Mouse (Mus musculus) intestine, embryonic 14.5 days (tissue): ENCODE data around the gene Iqgap1. TPM values are rescaled to one million over a fixed set of nuclear protein-coding genes. Genes with fewer than 3 reads are reported as not detected.

Source experiments
- ATAC-seq: fragments of 200-750 bp; cut with Nextera tagmentation; replicated peaks from 2 replicates; pipeline ENCODE4 v1.8.0; 2017; ENCODE audit warnings: low read depth, moderate number of reproducible peaks, moderate TSS enrichment, moderate library complexity; ENCODE audit not compliant: low FRiP score, low TSS enrichment
- DNase-seq: peaks from one replicate; pipeline ENCODE4 v3.0.0-alpha.2; 2018; ENCODE audit warnings: low spot score
- H3K27ac ChIP-seq: fragments of 300-500 bp; sonication (generic); 2 replicates; pipeline ENCODE4 v1.5.1; 2014; ENCODE audit warnings: low read depth, mild to moderate bottlenecking, control low read depth
- H3K27me3 ChIP-seq: fragments of 300-500 bp; sonication (generic); replicated peaks from 2 replicates; pipeline ENCODE4 v1.6.1; 2014; ENCODE audit warnings: low read length, control low read depth; ENCODE audit not compliant: control insufficient read depth, insufficient read depth
- H3K36me3 ChIP-seq: fragments of 300-500 bp; sonication (generic); 2 replicates; pipeline ENCODE4 v1.6.1; 2014; ENCODE audit warnings: low read length, control low read depth; ENCODE audit not compliant: control insufficient read depth, insufficient read depth
- H3K4me1 ChIP-seq: fragments of 300-500 bp; sonication (generic); replicated peaks from 2 replicates; pipeline ENCODE4 v1.6.1; 2014; ENCODE audit warnings: low read length, control low read depth, mixed read lengths; ENCODE audit not compliant: control insufficient read depth, insufficient read depth
- H3K4me2 ChIP-seq: fragments of 300-500 bp; sonication (generic); 2 replicates; pipeline ENCODE4 v1.6.1; 2014; ENCODE audit warnings: low read length
- H3K4me3 ChIP-seq: fragments of 300-500 bp; sonication (generic); 2 replicates; pipeline ENCODE4 v1.5.1; 2014; ENCODE audit warnings: low read depth, low read length, control low read depth, mixed read lengths
- H3K9ac ChIP-seq: fragments of 300-500 bp; sonication (generic); 2 replicates; pipeline ENCODE4 v1.6.1; 2014; ENCODE audit warnings: mild to moderate bottlenecking, low read length
- H3K9me3 ChIP-seq: fragments of 300-500 bp; sonication (generic); 2 replicates; pipeline ENCODE4 v1.6.1; 2016; ENCODE audit warnings: low read length, control low read depth; ENCODE audit not compliant: control insufficient read depth
- WGBS: fragments of 180-500 bp; shearing (Covaris S2); extraction: QIAGEN DNeasy Blood & Tissue Kit; methylation state at CpG from one replicate; pipeline ENCODE4 v1.1.7; 2014; 5-methylcytosine and 5-hydroxymethylcytosine counted together
- polyA plus RNA-seq: library from polyadenylated mRNA; unstranded; fragments of >200 nt; fragmentation: Nextera tagmentation; extraction: Ambion mirVana; gene quantifications from 2 replicates; pipeline ENCODE4 v1.2.1, GENCODE M21; 2014

Gene Iqgap1
- polyA plus RNA-seq, 1 experiment from 2014 or later, result 81.7 TPM

DNA sequence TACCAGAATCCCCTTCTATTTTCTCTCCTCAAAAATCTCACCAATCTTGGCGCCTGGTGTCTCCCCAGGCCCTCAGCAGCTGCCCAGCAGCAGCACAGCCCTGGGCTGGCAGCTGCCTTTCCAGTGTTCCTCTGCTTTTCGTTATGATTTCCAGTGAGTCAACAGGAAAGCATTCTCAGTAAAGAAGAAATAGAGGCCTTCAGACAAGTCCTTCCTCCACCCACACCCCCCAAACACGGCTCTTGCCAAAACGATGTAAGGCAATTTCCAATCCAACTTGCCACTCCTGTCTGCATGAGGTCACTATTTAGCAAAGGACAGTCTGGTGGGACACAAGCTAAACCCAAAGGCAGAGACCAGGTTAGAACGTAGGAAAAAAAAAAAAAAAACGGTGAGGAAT, 39.0 kb downstream of the Iqgap1 start:
- no peaks in the 10 kb centered on the region for H3K9me3 ChIP-seq
- H3K4me3 ChIP-seq, result no peak overlapping the region
- DNase-seq (no peak), ATAC-seq (no peak)
- H3K4me1 ChIP-seq, result peaks cover 44% of the 10 kb centered on the region
- H3K9ac ChIP-seq, result no peak overlapping the region
- H3K4me2 ChIP-seq, result no peak overlapping the region
- no peaks in the 10 kb centered on the region for H3K36me3 ChIP-seq
- no peaks in the 10 kb centered on the region for H3K27me3 ChIP-seq
- WGBS, result 55% methylated on average over 6 of the region's 6 CpGs
- 0 out of 2 replicates have a peak overlapping the region, but pooled peaks have one; percentile 4 for H3K27ac ChIP-seq

GRCm38 (mm10) chr7:80783841-80784240, 41.9 kb downstream of the Iqgap1 start:
- 75% methylated on average over 5 of the region's 5 CpGs for WGBS
- H3K27ac ChIP-seq, result peak overlapping the region; percentile 38; the same call in 1 of the 2 replicates

GRCm38 (mm10) chr7:80782155-80783109, 43.3 kb downstream of the Iqgap1 start:
- H3K9ac ChIP-seq, result no peak overlapping the region
- no peaks in the 10 kb centered on the region for H3K36me3 ChIP-seq
- no peak overlapping the region for H3K4me2 ChIP-seq
- H3K9me3 ChIP-seq, result no peaks in the 10 kb centered on the region
- ATAC-seq (no peak), DNase-seq (no peak)
- H3K27me3 ChIP-seq, result no peaks in the 10 kb centered on the region
- H3K4me3 ChIP-seq, result no peak overlapping the region
- peaks cover 33% of the 10 kb centered on the region for H3K4me1 ChIP-seq
- peak overlapping the region; percentile 25; the same call in 1 of the 2 replicates for H3K27ac ChIP-seq
- WGBS, result 68% methylated on average over 17 of the region's 17 CpGs

More at GRCm38 (mm10) chr7:80783841-80784240, 41.9 kb downstream of the Iqgap1 start:
- ATAC-seq (no peak), DNase-seq (no peak)
- H3K4me1 ChIP-seq, result peaks cover 36% of the 10 kb centered on the region
- H3K27me3 ChIP-seq, result no peaks in the 10 kb centered on the region
- peak overlapping the region; percentile 14; the same call in 1 of the 2 replicates for H3K4me2 ChIP-seq
- no peaks in the 10 kb centered on the region for H3K9me3 ChIP-seq
- H3K9ac ChIP-seq, result no peak overlapping the region
- H3K4me3 ChIP-seq, result no peak overlapping the region
- no peaks in the 10 kb centered on the region for H3K36me3 ChIP-seq

DNA sequence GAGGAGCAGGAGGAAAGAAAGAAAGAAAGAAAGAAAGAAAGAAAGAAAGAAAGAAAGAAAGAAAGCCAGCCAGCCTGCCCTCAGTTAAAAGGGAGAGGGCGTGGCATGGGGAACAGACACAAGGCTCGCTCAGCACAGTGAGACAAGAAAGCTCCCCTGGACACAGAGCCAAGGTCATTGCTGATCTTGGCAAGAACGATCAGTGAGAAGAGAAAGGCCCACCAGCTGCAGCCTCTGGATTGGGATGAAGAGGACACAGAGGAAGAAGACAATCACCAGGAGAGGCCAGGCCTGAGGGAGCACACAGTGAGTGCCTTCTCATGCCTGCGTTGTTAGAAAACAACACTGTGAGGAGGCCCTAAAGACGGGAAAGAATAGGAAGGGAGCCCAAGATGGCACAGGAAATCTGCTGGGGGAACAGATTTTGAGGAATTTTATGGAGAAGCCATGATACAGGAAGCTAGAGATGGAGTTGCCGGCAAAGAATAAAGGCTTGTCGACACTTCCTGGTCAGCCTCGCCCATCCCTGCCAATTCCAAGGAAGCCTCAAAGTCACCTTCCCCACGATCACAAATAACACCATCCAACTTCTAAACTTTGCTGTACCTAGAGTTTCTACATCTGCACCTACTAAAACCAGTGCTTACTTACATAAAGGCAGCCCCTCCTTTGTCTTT, 44.2 kb downstream of the Iqgap1 start:
- Histone ChIP-seq H3K27ac (peak overlapping the region; percentile 25; the same call in 1 of the 2 replicates), H3K9ac (no peak overlapping the region), H3K27me3 (no peaks in the 10 kb centered on the region), H3K4me2 (no peak overlapping the region), H3K9me3 (no peaks in the 10 kb centered on the region), H3K4me3 (no peak overlapping the region), H3K4me1 (peaks cover 27% of the 10 kb centered on the region), H3K36me3 (no peaks in the 10 kb centered on the region)
- DNase-seq (no peak), ATAC-seq (no peak)
- WGBS, result 64% methylated on average over 9 of the region's 9 CpGs

DNA sequence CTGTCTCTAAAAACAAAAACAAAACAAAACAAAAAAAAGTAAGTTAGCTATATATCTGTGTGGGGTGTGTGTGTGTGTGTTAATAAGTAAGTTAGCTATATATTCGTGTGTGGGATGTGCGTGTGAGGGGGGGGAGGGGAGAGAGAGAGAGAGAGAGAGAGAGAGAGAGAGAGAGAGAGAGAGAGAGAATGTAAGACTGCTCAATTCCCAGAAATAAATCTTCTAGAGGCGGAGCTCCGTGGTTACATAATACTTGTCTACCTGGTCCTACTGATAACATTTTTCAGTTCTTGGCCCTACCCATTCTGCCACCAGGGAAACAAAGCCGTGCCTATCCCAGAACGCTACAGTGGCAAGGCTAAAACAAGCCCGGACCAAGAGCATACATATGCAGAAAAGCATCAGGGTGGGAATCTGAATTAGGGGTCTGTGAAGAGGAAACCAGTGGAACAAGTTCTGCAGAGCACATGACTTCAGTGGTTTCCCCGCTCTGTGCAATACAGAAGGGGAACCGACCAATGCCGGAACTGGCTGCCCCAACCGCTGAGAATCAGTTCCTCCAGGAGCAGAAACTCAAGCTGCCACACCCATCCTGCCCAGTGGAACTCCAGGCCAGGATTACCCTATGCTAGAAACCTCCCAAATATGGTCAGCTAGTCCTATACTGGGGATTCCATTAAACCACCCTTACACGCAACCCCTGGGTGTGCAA, 46.7 kb downstream of the Iqgap1 start:
- Histone ChIP-seq H3K9me3 (no peaks in the 10 kb centered on the region), H3K4me3 (no peak overlapping the region), H3K4me2 (peak overlapping the region; percentile 28; the same call in 1 of the 2 replicates), H3K27ac (peak overlapping the region; percentile 85), H3K36me3 (no peaks in the 10 kb centered on the region), H3K27me3 (no peaks in the 10 kb centered on the region), H3K4me1 (peaks cover 20% of the 10 kb centered on the region), H3K9ac (peak overlapping the region; percentile 13; the same call in 1 of the 2 replicates)
- ATAC-seq, result peak; percentile 88
- WGBS, result 64% methylated on average over 12 of the region's 12 CpGs
- peak; percentile 67 for DNase-seq

DNA sequence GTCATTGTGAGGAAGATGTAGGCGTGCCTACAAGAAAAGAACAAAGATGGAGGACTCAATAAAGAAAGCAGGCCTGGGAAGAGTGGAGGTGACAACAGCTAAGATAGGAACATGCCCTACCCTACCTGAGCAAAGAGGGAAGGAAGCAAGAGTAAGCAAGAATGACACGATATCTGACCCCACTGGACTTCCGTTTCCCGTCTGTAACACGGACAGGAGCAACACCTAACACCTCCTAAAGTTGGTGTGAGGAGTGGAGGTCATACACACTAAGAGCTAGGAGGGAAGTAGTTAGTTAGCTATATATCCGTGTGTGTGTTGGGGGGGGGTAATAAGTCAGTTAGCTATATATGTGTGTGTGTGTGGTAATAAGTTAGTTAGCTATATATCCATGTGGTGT, 47.4 kb downstream of the Iqgap1 start:
- Histone ChIP-seq H3K27me3 (no peaks in the 10 kb centered on the region), H3K4me2 (no peak overlapping the region), H3K36me3 (no peaks in the 10 kb centered on the region), H3K4me3 (no peak overlapping the region), H3K9ac (no peak overlapping the region), H3K4me1 (peaks cover 13% of the 10 kb centered on the region), H3K27ac (no peak overlapping the region), H3K9me3 (no peaks in the 10 kb centered on the region)
- ATAC-seq, result no peak
- DNase-seq, result no peak
- WGBS, result 93% methylated on average over 6 of the region's 6 CpGs

DNA sequence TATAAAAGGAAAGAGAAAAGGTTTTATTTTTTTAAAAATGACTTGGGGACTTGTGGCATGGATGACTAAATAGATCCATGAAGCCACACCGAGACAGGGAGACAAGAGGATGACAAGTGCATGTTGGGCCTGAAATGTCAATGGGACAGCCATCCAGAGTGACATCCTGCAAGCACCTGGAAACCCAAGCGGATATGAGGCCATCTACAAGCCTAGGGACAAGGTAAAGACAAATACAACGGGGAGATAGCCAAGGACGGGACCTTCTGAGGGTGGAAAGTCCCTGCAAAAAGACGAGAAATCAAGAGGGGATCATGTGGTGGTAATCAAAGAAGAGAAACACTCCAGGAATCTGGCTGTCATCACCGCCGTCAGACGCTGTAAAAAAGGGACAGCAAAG, 48.6 kb downstream of the Iqgap1 start:
- H3K9me3 ChIP-seq, result no peaks in the 10 kb centered on the region
- no peak overlapping the region for H3K4me3 ChIP-seq
- H3K27me3 ChIP-seq, result no peaks in the 10 kb centered on the region
- DNase-seq (no peak), ATAC-seq (no peak)
- no peaks in the 10 kb centered on the region for H3K36me3 ChIP-seq
- 68% methylated on average over 8 of the region's 8 CpGs for WGBS
- no peak overlapping the region for H3K4me2 ChIP-seq
- H3K9ac ChIP-seq, result no peak overlapping the region
- H3K27ac ChIP-seq, result no peak overlapping the region
- H3K4me1 ChIP-seq, result peaks cover 6% of the 10 kb centered on the region

- WGBS, result 94% methylated on average over 3 of the region's 3 CpGs
- Histone ChIP-seq H3K9me3 (no peaks in the 10 kb centered on the region), H3K27me3 (no peaks in the 10 kb centered on the region), H3K4me2 (no peak overlapping the region), H3K4me1 (peaks cover 6% of the 10 kb centered on the region), H3K9ac (no peak overlapping the region), H3K4me3 (no peak overlapping the region), H3K27ac (no peak overlapping the region), H3K36me3 (no peaks in the 10 kb centered on the region)
- DNase-seq (no peak), ATAC-seq (no peak)
Observed at GRCm38 (mm10) chr7:80776090-80776489, 49.7 kb downstream of the Iqgap1 start.
